Mouse (Mus musculus): ENCODE measurements around the gene Taco1. TPM values are rescaled to one million over a fixed set of nuclear protein-coding genes. Genes with fewer than 3 reads are reported as not detected.

Taco1 gene
- polyA plus RNA-seq, 1 experiment = 10.3 TPM

GRCm38 (mm10) chr11:106084911-106085561 is 19.2 kb downstream of the Taco1 start:
- peak; percentile 49; the same call in 1 of the 2 replicates for TF ChIP-seq POLR2A (IDR thresholded peaks at IDR 0.05; ENCODE audit: low read depth, low read length)
- no peak for TF ChIP-seq CTCF (IDR thresholded peaks at IDR 0.05; ENCODE audit: borderline replicate concordance, insufficient read depth, low read length)
- Histone ChIP-seq H3K27ac (ENCODE audit: insufficient read depth, low read length) (peak overlapping the region; percentile 87), H3K4me3 (ENCODE audit: insufficient read depth, low read length) (peak overlapping the region; percentile 88), H3K4me1 (ENCODE audit: control insufficient read depth, insufficient read depth, low read length) (peaks cover 3% of the 10 kb centered on the region; the same call in 1 of the 2 replicates)

GRCm38 (mm10) chr11:106098223-106098622 is 32.4 kb downstream of the Taco1 start:
- Histone ChIP-seq H3K27ac (ENCODE audit: insufficient read depth, low read length) (no peak overlapping the region), H3K4me3 (ENCODE audit: insufficient read depth, low read length) (no peak overlapping the region), H3K4me1 (ENCODE audit: control insufficient read depth, insufficient read depth, low read length) (peaks cover 5% of the 10 kb centered on the region; the same call in 1 of the 2 replicates)
- TF ChIP-seq CTCF (IDR thresholded peaks at IDR 0.05; ENCODE audit: borderline replicate concordance, insufficient read depth, low read length) (no peak), POLR2A (IDR thresholded peaks at IDR 0.05; ENCODE audit: low read depth, low read length) (no peak)

GRCm38 (mm10) chr11:106102866-106103265 is 37.0 kb downstream of the Taco1 start:
- Histone ChIP-seq H3K4me1 (ENCODE audit: control insufficient read depth, insufficient read depth, low read length) (peaks cover 5% of the 10 kb centered on the region; the same call in 1 of the 2 replicates), H3K4me3 (ENCODE audit: insufficient read depth, low read length) (no peak overlapping the region), H3K27ac (ENCODE audit: insufficient read depth, low read length) (no peak overlapping the region)
- no peak for TF ChIP-seq CTCF (IDR thresholded peaks at IDR 0.05; ENCODE audit: borderline replicate concordance, insufficient read depth, low read length)

- Histone ChIP-seq H3K27ac (ENCODE audit: insufficient read depth, low read length) (no peak overlapping the region), H3K4me1 (ENCODE audit: control insufficient read depth, insufficient read depth, low read length) (peaks cover 8% of the 10 kb centered on the region; the same call in 1 of the 2 replicates), H3K4me3 (ENCODE audit: insufficient read depth, low read length) (no peak overlapping the region)
- TF ChIP-seq CTCF (IDR thresholded peaks at IDR 0.05; ENCODE audit: borderline replicate concordance, insufficient read depth, low read length) = no peak
- no peak for TF ChIP-seq POLR2A (IDR thresholded peaks at IDR 0.05; ENCODE audit: low read depth, low read length)
Observed at GRCm38 (mm10) chr11:106106047-106106587, 40.3 kb downstream of the Taco1 start.

- Histone ChIP-seq H3K4me3 (ENCODE audit: insufficient read depth, low read length) (no peak overlapping the region), H3K4me1 (ENCODE audit: control insufficient read depth, insufficient read depth, low read length) (peaks cover 9% of the 10 kb centered on the region), H3K27ac (ENCODE audit: insufficient read depth, low read length) (peak overlapping the region; percentile 67)
- TF ChIP-seq POLR2A (IDR thresholded peaks at IDR 0.05; ENCODE audit: low read depth, low read length) (no peak), CTCF (IDR thresholded peaks at IDR 0.05; ENCODE audit: borderline replicate concordance, insufficient read depth, low read length) (no peak)
Observed at GRCm38 (mm10) chr11:106111688-106112087, 45.8 kb downstream of the Taco1 start.

GRCm38 (mm10) chr11:106122221-106122620 is 56.4 kb downstream of the Taco1 start:
- no peak overlapping the region for H3K4me3 ChIP-seq (ENCODE audit: insufficient read depth, low read length)
- H3K27ac ChIP-seq (ENCODE audit: insufficient read depth, low read length) = no peak overlapping the region
- H3K4me1 ChIP-seq (ENCODE audit: control insufficient read depth, insufficient read depth, low read length) = no peaks in the 10 kb centered on the region
- no peak for TF ChIP-seq POLR2A (IDR thresholded peaks at IDR 0.05; ENCODE audit: low read depth, low read length)
- no peak for TF ChIP-seq CTCF (IDR thresholded peaks at IDR 0.05; ENCODE audit: borderline replicate concordance, insufficient read depth, low read length)

GRCm38 (mm10) chr11:106122736-106123135 is 56.9 kb downstream of the Taco1 start:
- H3K4me3 ChIP-seq (ENCODE audit: insufficient read depth, low read length) = no peak overlapping the region
- no peak for TF ChIP-seq CTCF (IDR thresholded peaks at IDR 0.05; ENCODE audit: borderline replicate concordance, insufficient read depth, low read length)
- no peak for TF ChIP-seq POLR2A (IDR thresholded peaks at IDR 0.05; ENCODE audit: low read depth, low read length)
- no peak overlapping the region for H3K27ac ChIP-seq (ENCODE audit: insufficient read depth, low read length)
- H3K4me1 ChIP-seq (ENCODE audit: control insufficient read depth, insufficient read depth, low read length) = no peaks in the 10 kb centered on the region

Other genes with a start within 250 kb of the Taco1 start
- 2.6 and 3.4 TPM in 2 replicates for gene Cyb561, start 112.7 kb upstream of the Taco1 start, polyA plus RNA-seq (2011; ENCODE audit: insufficient read length, low read depth, missing spikeins)
- 0.57 and 1.3 TPM in 2 replicates for gene Ace, start 98.1 kb upstream of the Taco1 start, polyA plus RNA-seq (2011; ENCODE audit: insufficient read length, low read depth, missing spikeins)
- gene Ace3, start 71.4 kb upstream of the Taco1 start, polyA plus RNA-seq (2011; ENCODE audit: insufficient read length, low read depth, missing spikeins) = not detected in 2 replicates
- not detected in 2 replicates for gene Kcnh6, start 57.9 kb upstream of the Taco1 start, polyA plus RNA-seq (2011; ENCODE audit: insufficient read length, low read depth, missing spikeins)
- 55.8 and 60.0 TPM in 2 replicates for gene Dcaf7, start 29.2 kb upstream of the Taco1 start, polyA plus RNA-seq (2011; ENCODE audit: insufficient read length, low read depth, missing spikeins)
- 40.0 and 41.1 TPM in 2 replicates for gene Map3k3, start 18.6 kb downstream of the Taco1 start, polyA plus RNA-seq (2011; ENCODE audit: insufficient read length, low read depth, missing spikeins)
- gene Gm10840, start 94.8 kb downstream of the Taco1 start, polyA plus RNA-seq (2011; ENCODE audit: insufficient read length, low read depth, missing spikeins) = not detected in 2 replicates
- gene Limd2, start 94.8 kb downstream of the Taco1 start, polyA plus RNA-seq (2011; ENCODE audit: insufficient read length, low read depth, missing spikeins) = 67.2 and 70.6 TPM in 2 replicates
- gene Strada, start 136.1 kb downstream of the Taco1 start, polyA plus RNA-seq (2011; ENCODE audit: insufficient read length, low read depth, missing spikeins) = 22.4 and 24.0 TPM in 2 replicates
- 101 and 110 TPM in 2 replicates for gene Ccdc47, start 150.3 kb downstream of the Taco1 start, polyA plus RNA-seq (2011; ENCODE audit: insufficient read length, low read depth, missing spikeins)
- gene Ddx42, start 150.9 kb downstream of the Taco1 start, polyA plus RNA-seq (2011; ENCODE audit: insufficient read length, low read depth, missing spikeins) = 55.0 and 58.3 TPM in 2 replicates
- gene Ftsj3, start 190.0 kb downstream of the Taco1 start, polyA plus RNA-seq (2011; ENCODE audit: insufficient read length, low read depth, missing spikeins) = 49.5 and 60.5 TPM in 2 replicates
- 141 and 156 TPM in 2 replicates for gene Psmc5, start 190.1 kb downstream of the Taco1 start, polyA plus RNA-seq (2011; ENCODE audit: insufficient read length, low read depth, missing spikeins)
- gene Smarcd2, start 206.9 kb downstream of the Taco1 start, polyA plus RNA-seq (2011; ENCODE audit: insufficient read length, low read depth, missing spikeins) = 50.4 and 64.3 TPM in 2 replicates
- gene Tcam1, start 210.6 kb downstream of the Taco1 start, polyA plus RNA-seq (2011; ENCODE audit: insufficient read length, low read depth, missing spikeins) = 0.16 and 0.18 TPM in 2 replicates
- gene Gh, start 235.8 kb downstream of the Taco1 start, polyA plus RNA-seq (2011; ENCODE audit: insufficient read length, low read depth, missing spikeins) = not detected in 2 replicates
- gene Cd79b, start 248.7 kb downstream of the Taco1 start, polyA plus RNA-seq (2011; ENCODE audit: insufficient read length, low read depth, missing spikeins) = not detected in 2 replicates

All from embryonic fibroblast, embryonic 13.5 days (primary cell).